Mouse (Mus musculus): ENCODE data around the gene Sult2a7.

Sult2a7 gene

GRCm38 (mm10) chr7:14494130-14494529 is at the start of gene Sult2a7:
Gene Sult2a7, minus strand, starts transcription at chr7:14494230.
- no peak for DNase-seq

GRCm38 (mm10) chr7:14525280-14525679 is 31.2 kb upstream of the Sult2a7 start:
- DNase-seq: no peak

- no peak for DNase-seq
Measured at GRCm38 (mm10) chr7:14522636-14523035, 28.6 kb upstream of the Sult2a7 start.

- no peak for DNase-seq
Measured at GRCm38 (mm10) chr7:14518301-14518700, 24.3 kb upstream of the Sult2a7 start.

GRCm38 (mm10) chr7:14492886-14493285 is 1.1 kb downstream of the Sult2a7 start:
- DNase-seq: no peak

GRCm38 (mm10) chr7:14446534-14446933 is 47.5 kb downstream of the Sult2a7 start, which contains the start of gene Sult2a8:
Gene Sult2a8, minus strand, starts transcription at chr7:14446769.
- DNase-seq: no peak

GRCm38 (mm10) chr7:14439581-14439980 is 54.4 kb downstream of the Sult2a7 start:
- DNase-seq: no peak

- no peak for DNase-seq
Measured at GRCm38 (mm10) chr7:14438484-14438883, 55.5 kb downstream of the Sult2a7 start.

- DNase-seq: no peak
Measured at GRCm38 (mm10) chr7:14438029-14438428, 56.0 kb downstream of the Sult2a7 start.
